Mouse (Mus musculus) spleen, postnatal 4 days (tissue): ENCODE data around the gene Tbxa2r.

Experiments used
- DNase-seq, 2 experiments: peaks; one replicate each; pipeline ENCODE4 v3.0.0; 2022; ENCODE audit warnings: low spot score in 2 of 2

The Tbxa2r gene

GRCm38 (mm10) chr10:81320550-81321347 is 7.8 kb upstream of the Tbxa2r start, which contains the start of gene Cactin:
Gene Cactin, plus strand, starts transcription at chr10:81321103.
- peak; percentile 98 to 99 for DNase-seq

DNA sequence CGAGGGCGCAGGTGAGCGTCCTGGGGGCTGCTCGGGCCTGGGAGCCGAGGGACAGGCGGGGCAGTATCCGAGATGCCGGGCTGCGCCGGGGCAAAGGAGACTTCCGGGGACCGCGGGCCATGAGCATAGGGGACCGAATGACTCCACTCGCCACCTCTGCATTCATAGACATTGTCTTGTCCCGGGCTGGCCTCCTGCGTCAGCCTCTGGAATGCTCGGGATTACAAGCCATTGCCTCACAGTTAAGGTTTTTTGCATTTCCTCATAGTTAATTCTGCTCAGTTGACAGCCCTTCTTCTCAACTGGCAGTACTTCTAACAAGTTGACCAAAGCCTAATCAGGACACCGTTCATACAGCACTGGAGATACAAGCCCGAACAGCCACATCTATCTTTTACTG is 7.1 kb upstream of the Tbxa2r start:
- no peak for DNase-seq

GRCm38 (mm10) chr10:81322444-81322843 is 6.1 kb upstream of the Tbxa2r start:
- DNase-seq, result no peak

GRCm38 (mm10) chr10:81323141-81323775 is 5.3 kb upstream of the Tbxa2r start:
- DNase-seq, result no peak

DNA sequence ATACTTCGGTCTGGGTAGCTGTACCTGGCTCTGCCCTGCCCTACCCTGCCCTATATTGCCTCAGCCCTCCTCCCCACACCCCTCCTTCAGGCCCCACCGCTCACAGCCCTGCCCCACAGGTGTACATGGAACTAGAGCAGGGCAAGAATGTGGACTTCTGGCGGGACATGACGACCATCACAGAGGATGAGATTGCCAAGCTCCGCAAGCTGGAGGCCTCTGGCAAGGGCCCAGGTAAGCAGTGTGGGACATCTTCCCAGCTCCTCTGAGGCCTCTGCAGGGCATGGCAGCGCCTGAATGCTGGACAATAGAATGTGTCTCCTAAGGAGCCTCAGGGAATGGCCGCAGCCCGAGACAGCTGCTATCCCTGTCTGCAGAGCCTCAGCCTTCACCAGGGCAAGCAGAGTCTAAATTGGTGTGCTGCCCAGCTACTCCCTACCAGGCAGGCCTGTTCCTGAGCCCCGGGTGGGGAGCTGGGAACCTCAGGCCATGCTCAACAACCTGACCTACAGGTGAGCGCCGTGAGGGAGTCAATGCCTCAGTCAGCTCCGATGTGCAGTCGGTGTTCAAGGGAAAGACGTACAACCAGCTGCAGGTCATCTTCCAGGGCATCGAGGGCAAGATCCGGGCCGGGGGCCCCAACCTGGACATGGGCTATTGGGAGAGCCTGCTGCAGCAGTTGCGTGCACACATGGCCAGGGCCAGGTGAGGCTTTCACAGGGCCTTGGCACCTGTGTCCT is 4.6 kb upstream of the Tbxa2r start:
- DNase-seq, result no peak

- no peak for DNase-seq
These were observed 3.4 kb upstream of the Tbxa2r start for GRCm38 (mm10) chr10:81325176-81325575.

DNA sequence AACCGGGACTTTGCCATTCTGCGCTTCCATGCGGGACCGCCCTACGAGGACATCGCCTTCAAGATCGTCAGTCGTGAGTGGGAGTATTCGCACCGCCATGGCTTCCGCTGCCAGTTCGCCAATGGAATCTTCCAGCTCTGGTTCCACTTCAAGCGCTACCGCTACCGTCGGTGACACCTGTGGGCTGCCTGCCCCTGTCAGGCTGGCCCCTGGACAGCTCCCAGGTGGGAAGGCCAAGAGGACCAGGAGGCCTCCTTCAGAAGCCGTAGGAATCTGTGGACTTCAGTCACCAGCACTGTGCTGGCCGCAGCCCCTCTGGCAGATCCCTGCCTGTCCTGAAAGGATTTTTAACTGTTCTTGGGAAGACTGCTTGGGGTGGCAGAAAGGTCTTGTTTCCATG is 2.8 kb upstream of the Tbxa2r start:
- DNase-seq, result no peak

DNA sequence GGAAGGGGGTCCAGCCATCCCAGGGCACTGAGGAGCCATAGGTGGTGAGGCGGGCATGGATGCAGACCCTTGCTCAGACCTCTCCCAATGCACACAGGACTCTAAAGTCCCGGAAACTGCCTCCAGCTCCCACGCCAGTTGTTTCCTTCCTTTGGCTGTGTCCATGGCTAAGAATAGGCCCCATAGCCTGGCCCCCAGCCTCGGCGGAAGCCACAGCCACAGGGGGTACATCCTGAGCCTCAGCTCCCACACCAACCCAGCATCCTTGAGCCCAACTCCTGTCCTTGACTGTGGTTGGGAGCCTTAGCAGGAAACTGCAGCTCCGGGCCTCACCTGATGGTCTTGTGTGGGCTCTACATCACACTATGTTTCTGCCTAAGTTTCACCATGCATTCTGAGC is 1.7 kb upstream of the Tbxa2r start:
- DNase-seq, result no peak

GRCm38 (mm10) chr10:81327959-81328358 is 572 bp upstream of the Tbxa2r start:
- no peak for DNase-seq

- DNase-seq, result no peak
These were observed 854 bp downstream of the Tbxa2r start for GRCm38 (mm10) chr10:81329194-81329975.

DNA sequence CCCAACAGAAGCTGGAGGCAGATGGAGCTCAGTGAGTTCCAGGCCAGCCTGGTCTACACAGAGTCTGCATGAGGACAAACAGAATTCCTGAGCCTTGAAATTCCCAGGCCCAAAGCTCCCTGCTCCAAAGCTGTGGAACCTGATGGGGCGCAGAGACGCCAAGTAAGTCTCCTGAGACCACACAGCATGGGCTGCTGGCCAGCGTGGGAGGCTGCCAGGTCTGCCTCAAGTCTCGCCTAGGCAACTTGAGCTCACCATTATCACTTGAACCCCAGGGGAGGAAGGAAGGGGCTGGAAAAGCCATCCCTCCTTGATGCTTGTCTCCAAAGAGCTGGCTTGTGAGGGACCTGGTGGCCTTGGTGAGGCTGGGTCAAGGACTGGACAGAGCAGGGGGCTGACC is 1.5 kb downstream of the Tbxa2r start:
- no peak for DNase-seq

GRCm38 (mm10) chr10:81332277-81332676 is 3.7 kb downstream of the Tbxa2r start:
- DNase-seq, result no peak

DNA sequence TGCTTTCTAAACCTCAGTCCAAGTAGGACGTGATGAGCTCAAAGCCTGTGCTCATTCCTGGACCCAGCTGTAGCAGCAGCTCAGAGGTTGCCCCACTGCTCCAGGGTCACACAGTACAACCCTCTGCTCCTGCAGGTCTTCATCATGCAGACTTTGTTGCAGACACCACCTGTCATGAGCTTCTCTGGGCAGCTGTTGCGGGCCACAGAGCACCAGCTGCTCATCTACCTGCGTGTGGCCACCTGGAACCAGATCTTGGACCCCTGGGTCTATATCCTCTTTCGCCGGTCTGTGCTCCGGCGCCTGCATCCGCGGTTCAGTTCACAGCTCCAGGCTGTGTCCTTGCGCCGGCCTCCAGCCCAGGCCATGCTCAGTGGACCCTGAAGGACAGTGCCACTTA is 5.8 kb downstream of the Tbxa2r start:
- no peak for DNase-seq

GRCm38 (mm10) chr10:81335393-81336340 is 7.1 kb downstream of the Tbxa2r start:
- DNase-seq, result no peak

DNA sequence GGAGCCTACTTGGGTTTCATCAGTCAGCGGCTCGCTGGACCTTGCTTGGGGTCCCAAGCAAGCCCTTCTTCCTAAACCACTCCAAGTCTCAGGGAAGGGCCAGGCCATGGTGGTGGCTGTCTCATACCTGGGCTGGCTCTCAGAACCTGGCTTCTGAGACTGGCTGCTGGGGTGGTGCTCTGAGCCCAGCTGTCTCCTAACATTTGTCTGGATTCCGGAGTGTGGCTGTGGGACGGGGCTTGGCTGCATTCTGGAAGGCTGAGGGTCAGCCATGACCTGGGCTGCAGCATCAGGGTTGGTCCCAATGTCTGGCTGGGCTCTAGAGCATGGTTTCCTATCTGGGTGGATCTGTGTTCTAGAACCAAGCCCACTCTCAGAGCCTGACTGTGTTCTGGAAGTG is 8.0 kb downstream of the Tbxa2r start:
- no peak for DNase-seq

GRCm38 (mm10) chr10:81340551-81341332 is 12.2 kb downstream of the Tbxa2r start:
- no peak for DNase-seq

DNA sequence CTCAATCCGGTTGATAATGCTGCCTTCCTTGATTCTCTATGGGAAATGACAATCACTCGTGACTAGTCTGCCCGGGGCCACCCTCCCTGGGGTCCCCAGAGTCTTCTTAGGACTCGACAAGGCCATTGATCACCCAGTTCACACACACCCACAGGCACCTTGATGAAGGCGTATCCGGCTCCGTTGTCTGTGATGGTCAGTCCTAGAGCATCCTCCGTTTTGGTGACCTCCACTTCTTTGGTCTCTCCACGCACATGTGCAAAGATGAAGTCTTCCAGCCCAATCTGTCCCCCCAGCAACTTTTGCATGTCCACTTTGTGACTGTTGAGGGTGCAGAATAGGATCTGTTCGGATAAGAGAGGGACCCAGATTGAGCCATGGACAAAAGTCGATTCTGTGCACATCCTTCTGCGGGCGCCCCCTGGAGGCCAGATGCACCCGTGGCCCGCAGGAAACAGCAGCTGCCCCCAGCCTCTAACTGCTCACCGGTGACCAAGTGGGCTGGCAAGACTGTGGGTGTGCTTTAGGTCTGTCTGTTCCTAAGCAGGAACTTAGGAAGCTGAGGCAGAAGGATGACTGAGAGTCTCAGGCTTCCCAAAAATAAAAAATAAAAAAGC is 12.9 kb downstream of the Tbxa2r start:
- peak; percentile 71 to 93 for DNase-seq

- peak in 1 of 2 experiments; percentile 76 for DNase-seq
These were observed 14.4 kb downstream of the Tbxa2r start, which contains the start of gene Gipc3 for GRCm38 (mm10) chr10:81342686-81343505. Gene Gipc3, minus strand, starts transcription at chr10:81343266.
